Mouse (Mus musculus) midbrain, postnatal 0 days (tissue): ENCODE measurements around the gene Nkx1-2. TPM values are rescaled to one million over a fixed set of nuclear protein-coding genes. Genes with fewer than 3 reads are reported as not detected.
A peak's percentile ranks its signal among the peaks of the same experiment; 100 is the strongest.

Experiments
- ATAC-seq: fragments of 200-750 bp; cut with Nextera tagmentation; 2 replicates; pipeline ENCODE4 v1.8.0; 2017; ENCODE audit warnings: moderate number of reproducible peaks, mild to moderate bottlenecking, moderate TSS enrichment, moderate library complexity; ENCODE audit not compliant: low FRiP score
- DNase-seq: peaks from one replicate; pipeline ENCODE4 v3.0.0-alpha.2; 2015; ENCODE audit warnings: low spot score
- H3K27ac ChIP-seq: fragments of 300-500 bp; sonication (generic); 2 replicates; pipeline ENCODE4 v1.5.1; 2014; ENCODE audit warnings: low read depth, mild to moderate bottlenecking, low read length, mixed read lengths
- H3K27me3 ChIP-seq: fragments of 300-500 bp; sonication (generic); 2 replicates; pipeline ENCODE4 v1.6.1; 2014; ENCODE audit warnings: low read length, control low read depth, mixed read lengths; ENCODE audit not compliant: insufficient read depth
- H3K36me3 ChIP-seq: fragments of 300-500 bp; sonication (generic); 2 replicates; pipeline ENCODE4 v1.6.1; 2014; ENCODE audit warnings: low read length, control low read depth, mixed read lengths; ENCODE audit not compliant: insufficient read depth
- H3K4me1 ChIP-seq: fragments of 300-500 bp; sonication (generic); 2 replicates; pipeline ENCODE4 v1.6.1; 2014; ENCODE audit warnings: mild to moderate bottlenecking, control low read depth, antibody characterized with exemption, low read length, mixed read lengths; ENCODE audit not compliant: insufficient read depth
- H3K4me2 ChIP-seq: fragments of 300-500 bp; sonication (generic); 2 replicates; pipeline ENCODE4 v1.6.1; 2014; ENCODE audit warnings: low read depth, mild to moderate bottlenecking, low read length, mixed read lengths; ENCODE audit not compliant: poor library complexity, severe bottlenecking
- H3K4me3 ChIP-seq: fragments of 300-500 bp; sonication (generic); 2 replicates; pipeline ENCODE4 v1.5.1; 2014; ENCODE audit warnings: low read depth, mild to moderate bottlenecking, low read length, moderate library complexity
- H3K9ac ChIP-seq: fragments of 300-500 bp; sonication (generic); replicated peaks from 2 replicates; pipeline ENCODE4 v1.6.1; 2014; ENCODE audit warnings: mild to moderate bottlenecking, low read length, moderate library complexity, mixed read lengths; ENCODE audit not compliant: poor library complexity, severe bottlenecking
- H3K9me3 ChIP-seq: fragments of 300-500 bp; sonication (generic); 2 replicates; pipeline ENCODE4 v1.6.1; 2016; ENCODE audit warnings: low read length, control low read depth
- CTCF ChIP-seq: IDR thresholded peaks from 2 replicates; pipeline ENCODE4 v1.5.1; 2016; ENCODE audit warnings: antibody characterized with exemption, mild to moderate bottlenecking
- WGBS: fragments of 180-500 bp; shearing (Covaris S2); extraction: QIAGEN DNeasy Blood & Tissue Kit; methylation state at CpG from one replicate; pipeline ENCODE4 v1.1.7; 2014; 5-methylcytosine and 5-hydroxymethylcytosine counted together
- polyA plus RNA-seq: library from polyadenylated mRNA; unstranded; fragments of >200 nt; fragmentation: Nextera tagmentation; extraction: Ambion mirVana; gene quantifications from 2 replicates; pipeline ENCODE4 v1.2.1, GENCODE M21; 2015
- total RNA-seq: library from RNA; depleted of rRNA; stranded (reverse); fragments of >200 nt; gene quantifications from 2 replicates; pipeline ENCODE4 v1.2.3, GENCODE M21; 2014

The Nkx1-2 gene
- total and polyA plus RNA-seq, 2 experiments from 2014 or later, result 0.10 to 0.60 TPM

- ATAC-seq, result peak; percentile 87
- peak within 1 kb of the TSS; percentile 55 for H3K4me2 ChIP-seq
- peak within 1 kb of the TSS; percentile 54 for H3K4me3 ChIP-seq
- no peak within 1 kb of the TSS for H3K27ac ChIP-seq
- no peak for TF ChIP-seq CTCF
- 7% methylated on average over 44 of the region's 44 CpGs for WGBS
- H3K9ac ChIP-seq, result peak within 1 kb of the TSS; percentile 55
- H3K9me3 ChIP-seq, result no peaks in the 10 kb centered on the region
- DNase-seq, result peak; percentile 84
- no peaks in the 10 kb centered on the region for H3K36me3 ChIP-seq
- peaks cover 2% of the 10 kb centered on the region; the same call in 1 of the 2 replicates for H3K4me1 ChIP-seq
- 0 out of 2 replicates have a peak, but pooled peaks cover 6% of the 10 kb centered on the region for H3K27me3 ChIP-seq
Measured at GRCm38 (mm10) chr7:132610468-132611318, 11.3 kb upstream of the Nkx1-2 start, which contains the start of gene Lhpp. TSS of gene Lhpp (plus strand) at chr7:132610638.

DNA sequence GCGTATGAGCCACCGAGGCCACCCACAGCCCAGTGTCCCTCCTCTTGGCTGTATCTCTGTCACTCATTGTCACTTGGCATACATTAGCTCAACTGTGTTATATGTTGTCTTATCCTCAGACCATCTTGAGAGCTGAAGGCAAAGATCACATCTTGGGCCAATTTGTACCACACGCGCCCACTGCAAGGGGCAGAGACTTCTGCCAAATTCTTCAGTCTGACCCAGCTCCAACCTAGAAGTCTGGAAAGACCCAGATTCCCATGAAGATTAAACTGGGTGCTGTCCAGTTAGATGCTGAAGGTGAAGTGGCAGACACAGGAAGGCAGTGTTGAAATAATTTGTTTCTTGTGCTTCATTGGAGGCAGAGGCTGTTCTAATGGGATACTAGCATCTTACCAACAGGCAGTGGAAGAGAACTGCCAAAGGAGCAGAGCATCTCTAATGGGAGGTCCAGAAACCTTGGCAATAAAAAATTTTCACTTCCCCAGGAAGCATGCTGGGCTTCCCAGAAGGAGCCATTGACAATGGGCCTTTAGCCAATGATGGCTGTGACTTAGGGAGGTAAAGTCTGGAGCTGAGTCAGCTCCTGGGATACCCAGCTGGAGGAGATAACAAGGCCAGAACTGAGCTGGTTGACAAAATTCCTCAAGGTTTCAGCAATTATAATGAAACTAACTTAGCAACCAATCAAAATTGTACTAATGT is 9.0 kb upstream of the Nkx1-2 start:
- peaks cover 8% of the 10 kb centered on the region; the same call in 1 of the 2 replicates for H3K27me3 ChIP-seq
- no peaks in the 10 kb centered on the region for H3K9me3 ChIP-seq
- no peak overlapping the region for H3K4me3 ChIP-seq
- ATAC-seq (no peak), DNase-seq (no peak)
- no peaks in the 10 kb centered on the region for H3K36me3 ChIP-seq
- TF ChIP-seq CTCF, result no peak
- no peak overlapping the region for H3K9ac ChIP-seq
- 94% methylated on average over 4 of the region's 4 CpGs for WGBS
- H3K27ac ChIP-seq, result no peak overlapping the region
- H3K4me1 ChIP-seq, result peaks cover 2% of the 10 kb centered on the region; the same call in 1 of the 2 replicates
- no peak overlapping the region for H3K4me2 ChIP-seq

DNA sequence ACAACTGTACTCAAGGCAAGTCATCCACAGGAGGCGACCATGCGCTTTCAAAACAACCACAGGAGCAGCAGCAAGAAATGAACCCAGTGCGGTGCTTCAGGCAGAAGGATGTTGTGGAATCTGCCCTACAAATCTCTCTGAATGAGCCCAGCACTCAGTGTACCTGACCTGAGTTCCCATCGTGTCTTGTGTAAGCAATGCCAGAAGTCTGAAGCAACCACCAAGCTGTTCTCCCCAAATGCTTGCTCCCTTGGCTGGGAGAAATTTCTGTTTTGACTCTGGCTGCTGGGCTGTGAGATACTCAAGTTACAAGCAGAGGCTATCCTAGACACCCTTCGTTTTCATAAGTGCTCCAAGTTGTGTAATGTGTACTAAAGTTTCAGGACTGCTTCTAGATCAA is 6.3 kb upstream of the Nkx1-2 start:
- Histone ChIP-seq H3K27me3 (peaks cover 25% of the 10 kb centered on the region), H3K4me2 (no peak overlapping the region), H3K27ac (no peak overlapping the region), H3K36me3 (no peaks in the 10 kb centered on the region), H3K9me3 (no peaks in the 10 kb centered on the region), H3K9ac (no peak overlapping the region), H3K4me3 (no peak overlapping the region), H3K4me1 (peaks cover 2% of the 10 kb centered on the region; the same call in 1 of the 2 replicates)
- ATAC-seq, result no peak
- 60% methylated on average over 5 of the region's 5 CpGs for WGBS
- DNase-seq, result no peak
- 0 out of 2 replicates have a peak, but pooled peaks have one; percentile 8 for TF ChIP-seq CTCF

DNA sequence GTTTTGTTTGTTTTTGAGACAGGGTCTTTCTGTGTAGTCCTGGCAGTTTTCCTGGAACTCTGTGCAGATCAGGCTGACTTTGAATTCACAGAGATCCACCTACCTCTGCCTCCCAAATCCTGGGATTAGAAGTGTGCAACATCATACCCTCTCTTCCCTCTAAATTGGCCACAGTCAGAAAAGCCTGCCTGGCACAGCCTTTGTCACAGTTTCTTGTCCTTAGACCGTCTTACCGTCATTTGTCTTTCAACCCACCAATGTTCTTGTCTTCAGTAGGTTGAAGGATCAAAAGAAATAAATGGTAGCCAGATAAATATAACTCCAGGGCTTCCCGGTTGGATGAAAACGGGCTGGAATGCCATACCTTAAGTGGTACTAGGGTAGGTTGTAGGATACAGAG is 5.3 kb upstream of the Nkx1-2 start:
- DNase-seq (no peak), ATAC-seq (no peak)
- TF ChIP-seq CTCF, result no peak
- H3K4me1 ChIP-seq, result no peaks in the 10 kb centered on the region; the same call in 1 of the 2 replicates
- no peak overlapping the region for H3K27ac ChIP-seq
- H3K36me3 ChIP-seq, result no peaks in the 10 kb centered on the region
- WGBS, result 76% methylated on average over 4 of the region's 4 CpGs
- no peaks in the 10 kb centered on the region for H3K9me3 ChIP-seq
- peaks cover 28% of the 10 kb centered on the region for H3K27me3 ChIP-seq
- H3K9ac ChIP-seq, result no peak overlapping the region
- no peak overlapping the region for H3K4me3 ChIP-seq
- H3K4me2 ChIP-seq, result no peak overlapping the region

- Histone ChIP-seq H3K36me3 (no peaks in the 10 kb centered on the region), H3K4me2 (no peak overlapping the region), H3K9ac (no peak overlapping the region), H3K9me3 (no peaks in the 10 kb centered on the region), H3K4me1 (no peaks in the 10 kb centered on the region; the same call in none of the 2 replicates), H3K4me3 (no peak overlapping the region), H3K27ac (no peak overlapping the region), H3K27me3 (peaks cover 62% of the 10 kb centered on the region)
- no peak for TF ChIP-seq CTCF
- WGBS, result 14% methylated on average over 8 of the region's 8 CpGs
- ATAC-seq (no peak), DNase-seq (no peak)
Measured at GRCm38 (mm10) chr7:132600926-132601325, 1.5 kb upstream of the Nkx1-2 start.
